Mouse (Mus musculus) Muller cell, postnatal 12 days (primary cell): ENCODE results near the gene Cited2.
A peak's percentile ranks its signal among the peaks of the same experiment; 100 is the strongest.

Experiments used
- DNase-seq: peaks from one replicate; pipeline ENCODE4 v3.0.0-alpha.2; 2015; ENCODE audit errors: inconsistent ontology term

The Cited2 gene

DNA sequence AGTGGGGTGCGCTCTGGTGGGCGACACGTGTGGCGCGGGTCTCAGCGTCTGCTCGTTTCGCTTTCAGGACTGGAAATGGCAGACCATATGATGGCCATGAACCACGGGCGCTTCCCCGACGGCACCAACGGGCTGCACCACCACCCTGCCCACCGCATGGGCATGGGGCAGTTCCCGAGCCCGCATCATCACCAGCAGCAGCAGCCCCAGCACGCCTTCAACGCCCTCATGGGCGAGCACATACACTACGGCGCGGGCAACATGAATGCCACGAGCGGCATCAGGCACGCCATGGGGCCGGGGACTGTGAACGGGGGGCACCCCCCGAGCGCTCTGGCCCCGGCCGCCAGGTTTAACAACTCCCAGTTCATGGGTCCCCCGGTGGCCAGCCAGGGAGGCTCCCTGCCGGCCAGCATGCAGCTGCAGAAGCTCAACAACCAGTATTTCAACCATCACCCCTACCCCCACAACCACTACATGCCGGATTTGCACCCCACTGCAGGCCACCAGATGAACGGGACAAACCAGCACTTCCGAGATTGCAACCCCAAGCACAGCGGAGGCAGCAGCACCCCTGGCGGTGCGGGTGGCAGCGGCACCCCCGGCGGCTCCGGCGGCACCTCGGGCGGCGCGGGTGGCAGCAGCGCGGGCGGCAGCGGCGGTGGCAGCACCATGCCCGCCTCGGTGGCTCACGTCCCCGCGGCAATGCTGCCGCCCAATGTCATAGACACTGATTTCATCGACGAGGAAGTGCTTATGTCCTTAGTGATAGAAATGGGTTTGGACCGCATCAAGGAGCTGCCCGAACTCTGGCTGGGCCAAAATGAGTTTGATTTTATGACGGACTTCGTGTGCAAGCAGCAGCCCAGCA is 1.1 kb downstream of the Cited2 start:
- peak; percentile 71 for DNase-seq

DNA sequence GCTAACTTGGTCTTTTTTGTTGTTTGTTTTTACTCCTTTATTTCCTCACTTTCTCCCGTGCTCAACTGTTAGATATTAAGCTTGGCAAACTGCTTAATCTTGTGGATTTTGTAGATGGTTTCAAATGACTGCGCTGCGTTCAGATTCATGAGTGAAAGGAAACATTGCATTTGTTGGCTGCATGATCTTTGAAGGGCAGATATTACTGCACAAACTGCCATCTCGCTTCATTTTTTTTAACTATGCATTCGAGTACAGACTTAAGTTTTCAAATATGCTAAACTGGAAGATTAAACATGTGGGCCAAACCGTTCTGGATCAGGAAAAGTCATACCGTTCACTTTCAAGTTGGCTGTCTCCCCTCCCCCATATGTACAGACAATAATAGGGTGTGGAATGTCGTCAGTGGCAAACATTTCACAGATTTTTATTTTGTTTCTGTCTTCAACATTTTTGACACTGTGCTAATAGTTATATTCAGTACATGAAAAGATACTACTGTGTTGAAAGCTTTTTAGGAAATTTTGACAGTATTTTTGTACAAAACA is 2.1 kb downstream of the Cited2 start:
- peak; percentile 39 for DNase-seq

DNA sequence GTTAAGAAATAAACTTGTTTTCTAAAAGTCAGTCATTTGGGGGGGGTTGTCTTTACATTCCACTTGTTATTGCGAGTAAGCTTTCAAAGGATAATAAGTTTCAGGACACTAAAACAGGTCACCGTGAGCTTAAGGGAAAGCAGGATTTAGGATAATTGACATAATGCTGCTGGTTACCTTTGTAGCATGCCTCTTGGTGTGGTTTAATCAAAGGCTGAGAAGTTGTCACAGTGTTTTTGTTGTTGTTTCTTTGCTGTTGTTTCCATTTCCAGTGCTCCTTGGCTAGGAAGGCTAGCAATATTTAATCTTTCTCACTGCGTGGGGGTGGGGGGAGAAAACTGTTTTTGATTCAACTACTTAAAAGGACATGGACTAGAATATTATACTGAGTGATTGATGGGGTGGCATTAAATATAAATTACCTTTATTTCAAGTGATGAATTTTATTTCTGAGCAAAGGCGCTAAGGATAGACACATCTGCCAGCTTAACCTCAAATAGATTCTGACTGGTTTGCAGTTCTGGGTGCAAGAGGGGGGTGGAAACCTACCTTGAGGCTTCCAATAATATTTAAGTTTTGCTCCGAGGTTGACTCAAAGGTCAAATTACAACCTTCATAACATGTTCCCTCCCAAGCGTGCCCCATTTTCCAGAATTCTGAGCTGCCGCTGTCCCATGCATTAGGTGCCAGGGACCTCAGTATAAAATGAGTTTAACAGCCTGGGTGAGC is 2.8 kb downstream of the Cited2 start:
- DNase-seq, result peak; percentile 3

DNA sequence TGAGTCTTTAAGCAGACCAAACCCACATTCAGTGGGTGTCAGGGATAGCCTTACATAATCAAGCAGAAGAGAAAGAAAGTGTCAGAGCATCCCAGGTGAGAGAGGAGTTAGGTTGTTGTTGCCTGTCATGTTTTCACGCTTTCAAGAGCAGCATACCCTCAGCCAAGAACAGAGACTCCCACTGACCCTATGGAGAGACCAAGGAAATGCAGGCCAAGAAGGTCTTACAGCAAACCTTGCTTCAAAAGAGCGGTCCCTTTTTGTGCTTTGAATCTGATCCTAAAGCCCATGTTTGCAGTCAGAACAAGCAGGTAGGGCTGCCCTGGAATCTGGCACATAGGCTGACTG is 3.3 kb downstream of the Cited2 start:
- DNase-seq, result no peak

DNA sequence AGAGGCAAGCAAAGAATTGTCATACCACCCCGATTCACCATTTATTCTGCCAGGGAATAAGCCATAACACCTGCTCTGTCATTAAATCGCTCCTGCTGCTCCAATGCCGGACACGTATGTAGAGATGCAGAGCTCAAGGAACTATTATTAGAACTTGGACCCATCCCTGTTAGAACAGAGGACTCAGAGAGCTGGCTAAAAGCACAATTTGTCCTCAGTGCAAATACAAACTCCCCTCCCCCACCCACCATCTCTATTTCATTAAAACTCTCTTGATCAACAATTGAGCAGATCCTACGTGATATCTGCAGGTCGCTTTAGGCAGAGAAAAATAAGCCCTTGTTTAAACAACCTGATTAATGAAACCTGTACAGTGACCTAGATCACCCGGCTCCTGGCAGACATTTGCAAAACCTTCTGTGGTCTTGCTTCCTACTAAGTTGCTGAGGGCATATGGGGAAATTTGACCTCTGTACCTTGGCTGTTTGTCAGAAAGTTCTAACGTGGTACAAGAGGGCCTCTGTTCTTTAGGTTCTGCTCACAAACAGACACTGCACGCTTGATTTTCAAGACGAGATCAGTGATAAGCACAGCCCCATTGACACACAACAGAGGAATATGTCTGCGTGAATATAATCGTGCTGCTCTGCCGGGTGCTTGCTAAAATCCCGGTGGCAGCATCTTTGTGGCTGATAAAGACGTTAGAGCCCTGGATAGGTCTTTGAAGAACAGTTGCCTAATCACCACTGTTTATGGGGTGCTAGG is 4.3 kb downstream of the Cited2 start:
- peak; percentile 59 for DNase-seq

DNA sequence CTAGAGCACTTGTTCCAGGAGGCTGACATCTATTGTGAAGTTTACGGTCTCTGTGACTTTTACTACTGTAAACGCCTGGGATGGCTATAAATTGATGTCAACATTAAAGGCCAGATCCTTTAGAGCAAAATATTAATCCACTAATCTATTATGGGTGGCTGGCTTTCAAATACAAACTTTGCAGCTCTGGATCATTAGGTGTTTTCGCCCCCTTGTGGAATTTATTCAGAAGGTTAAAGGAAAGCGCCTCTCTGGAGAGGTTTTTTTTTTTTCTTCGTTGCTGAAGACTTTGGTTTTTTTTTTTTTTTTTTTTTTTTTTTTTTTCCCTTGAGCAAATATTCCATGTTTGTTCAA is 4.9 kb downstream of the Cited2 start:
- peak; percentile 82 for DNase-seq

DNA sequence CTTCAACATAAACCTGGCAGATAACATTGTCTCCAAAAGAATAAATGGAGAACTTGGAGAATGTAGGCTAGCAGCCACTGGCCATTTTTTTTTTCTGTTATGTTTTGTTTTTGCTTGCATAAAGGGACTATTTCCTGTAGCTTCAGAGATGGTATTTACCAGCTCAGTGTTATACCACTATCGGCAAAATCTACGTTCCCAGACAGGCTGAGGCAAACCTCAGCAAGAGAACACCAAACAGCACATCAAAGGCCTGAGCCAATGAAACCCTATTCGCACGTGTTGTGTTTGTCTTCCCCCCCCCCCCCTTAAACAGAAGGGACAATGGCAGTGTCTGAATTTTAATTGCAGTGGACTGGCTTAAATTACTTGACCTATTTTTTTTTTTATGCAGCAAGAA is 5.7 kb downstream of the Cited2 start:
- DNase-seq, result peak; percentile 84

DNA sequence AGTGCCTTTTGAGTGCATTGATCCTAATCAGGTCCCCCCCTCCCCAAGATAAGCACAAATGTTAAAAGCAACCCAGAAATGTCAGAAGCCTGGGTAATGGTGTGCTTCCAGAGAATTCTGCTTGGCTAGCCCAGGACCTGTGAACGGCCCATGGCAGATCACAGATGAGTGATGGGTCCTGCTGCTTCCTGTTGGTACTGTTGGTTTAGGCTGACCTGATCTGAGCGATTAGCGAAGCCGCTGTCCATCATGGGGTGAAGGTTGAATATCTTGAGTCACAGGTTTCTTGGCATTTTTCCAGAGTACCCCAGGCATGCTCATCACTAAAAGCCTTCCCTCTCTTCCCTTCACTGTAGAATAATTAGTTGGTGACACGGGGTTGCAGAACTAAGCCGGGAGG is 6.5 kb downstream of the Cited2 start:
- no peak for DNase-seq

DNA sequence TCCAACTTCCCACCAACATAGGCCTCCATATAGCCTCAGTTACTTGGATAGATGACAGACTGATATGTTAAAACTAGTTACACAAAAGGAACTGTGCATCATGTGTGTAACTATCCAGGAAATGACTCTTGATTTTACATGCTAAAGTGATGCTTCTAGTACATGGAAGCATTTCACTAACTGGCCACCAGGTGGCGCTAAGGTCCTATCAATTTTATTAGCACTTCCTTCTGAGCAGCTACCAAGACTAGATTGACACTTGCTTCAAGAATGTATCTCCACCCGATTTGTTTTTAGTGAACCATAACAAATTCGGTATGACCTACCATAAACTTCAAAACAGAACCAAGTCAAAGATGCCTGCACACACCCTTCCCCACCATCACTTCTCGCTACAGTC is 10.0 kb downstream of the Cited2 start:
- peak; percentile 61 for DNase-seq

DNA sequence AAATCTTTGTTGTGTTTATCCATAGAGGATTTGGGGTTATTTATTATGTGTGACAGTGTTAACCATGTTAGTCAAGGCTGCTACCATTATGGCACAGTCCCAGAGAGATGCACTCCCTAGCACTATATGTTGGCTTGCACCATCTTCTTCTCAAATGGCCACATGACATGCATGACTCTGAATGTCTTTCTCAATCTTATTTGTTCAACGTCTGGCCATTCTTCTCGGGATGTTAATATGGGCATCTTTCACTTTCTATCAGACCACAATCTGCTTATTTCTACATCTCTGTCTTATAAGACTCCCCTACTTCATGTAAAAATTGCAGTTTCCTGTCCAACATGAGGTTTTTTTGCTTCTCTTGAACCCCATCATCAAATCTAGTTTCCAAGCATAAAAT is 19.6 kb downstream of the Cited2 start:
- DNase-seq, result no peak

DNA sequence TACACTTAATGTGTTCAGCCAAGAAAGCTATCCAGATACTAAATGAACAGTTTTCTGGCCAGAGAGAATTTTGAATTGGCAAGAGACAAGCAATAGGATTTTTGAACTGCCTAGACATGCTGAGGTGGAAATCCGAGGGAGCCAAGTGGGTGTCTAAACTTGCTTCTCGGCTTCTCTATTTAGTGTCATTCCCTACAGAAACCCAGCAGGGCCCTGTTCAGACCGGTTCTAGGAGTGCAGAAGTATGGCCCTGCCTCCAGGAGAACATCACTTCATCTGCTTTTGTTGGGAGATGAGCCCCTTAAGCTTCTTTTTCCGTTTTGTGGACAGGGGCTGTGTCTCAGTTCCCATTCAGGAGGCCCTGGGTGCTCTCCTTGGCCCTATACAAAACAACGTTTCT is 29.5 kb downstream of the Cited2 start:
- DNase-seq, result no peak

DNA sequence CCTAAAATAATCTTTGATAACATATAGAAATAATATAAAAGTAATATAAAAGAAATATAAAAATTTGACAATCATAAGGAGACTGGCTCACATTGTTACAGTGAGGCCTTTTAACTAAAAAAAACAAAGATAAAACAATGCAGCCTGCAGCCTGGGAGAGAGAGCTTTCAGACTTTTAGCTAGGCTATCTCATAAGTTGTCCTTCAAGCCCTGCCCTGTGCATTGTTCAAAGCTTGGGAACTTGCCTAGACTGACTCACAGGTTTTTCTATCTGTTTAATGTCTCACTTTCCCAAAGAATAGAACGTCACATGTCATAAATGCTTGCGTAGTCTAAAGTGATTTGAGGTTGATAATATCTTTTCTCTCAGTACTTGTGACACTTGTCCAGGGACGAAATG is 36.8 kb downstream of the Cited2 start:
- DNase-seq, result no peak

DNA sequence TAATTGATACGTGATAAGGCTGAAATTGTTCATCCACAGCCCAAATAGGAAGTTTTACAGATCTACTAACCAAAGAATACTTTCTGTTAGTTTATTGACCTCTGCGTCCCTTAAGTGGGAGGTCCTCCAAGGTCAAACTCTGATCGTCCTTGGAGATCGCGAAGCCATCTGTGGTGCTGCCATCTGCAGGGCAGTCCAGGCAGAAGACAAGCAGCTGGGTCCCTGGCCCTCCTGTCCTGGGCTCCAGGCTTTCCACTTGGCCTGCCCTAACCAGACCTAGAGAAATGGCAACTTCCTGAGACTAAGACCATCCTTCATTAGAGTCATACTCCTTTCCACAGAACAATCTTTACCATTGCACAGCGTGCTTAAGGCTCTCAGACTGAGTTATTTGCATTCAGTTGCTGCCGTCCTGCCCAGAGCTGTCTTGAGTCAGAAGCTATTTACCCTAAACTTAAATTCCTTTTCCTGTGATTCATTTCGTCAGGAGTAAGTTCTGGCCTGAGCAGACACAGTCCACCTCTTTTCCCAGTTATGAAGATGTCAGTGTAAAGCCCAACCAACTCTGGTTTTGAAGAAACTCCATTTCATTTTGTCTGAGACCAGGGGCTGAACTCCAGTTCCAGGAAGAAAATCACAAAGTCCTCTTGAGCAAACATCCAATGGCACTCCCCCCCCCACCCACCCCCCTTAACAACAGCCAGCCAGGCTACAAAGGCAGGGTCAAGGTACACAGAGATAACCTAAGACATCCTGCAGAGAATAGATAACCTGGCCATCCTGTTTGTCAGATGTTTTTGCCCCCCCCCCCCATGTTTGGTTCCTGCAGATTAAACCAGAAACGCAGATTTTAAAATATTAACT is 38.0 kb downstream of the Cited2 start:
- DNase-seq, result no peak

DNA sequence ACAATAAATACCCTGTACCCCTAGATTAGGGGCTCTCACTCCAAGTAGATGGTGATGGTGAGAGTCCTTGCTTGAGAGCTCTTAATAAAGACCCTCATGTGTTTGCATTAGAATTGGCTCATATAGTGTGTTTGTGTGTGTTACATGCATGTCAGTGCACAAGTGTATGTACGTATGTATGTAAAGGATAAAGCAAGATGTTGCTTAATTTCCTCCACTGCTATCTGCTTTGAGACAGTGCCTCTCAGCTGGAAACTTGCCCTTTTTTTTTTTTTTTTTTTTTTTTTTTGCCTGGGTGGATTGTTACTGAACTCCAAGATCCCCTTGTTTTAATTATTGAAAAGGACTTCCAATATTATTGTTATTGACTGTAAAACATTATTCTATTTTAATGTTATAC is 38.6 kb downstream of the Cited2 start:
- DNase-seq, result no peak

DNA sequence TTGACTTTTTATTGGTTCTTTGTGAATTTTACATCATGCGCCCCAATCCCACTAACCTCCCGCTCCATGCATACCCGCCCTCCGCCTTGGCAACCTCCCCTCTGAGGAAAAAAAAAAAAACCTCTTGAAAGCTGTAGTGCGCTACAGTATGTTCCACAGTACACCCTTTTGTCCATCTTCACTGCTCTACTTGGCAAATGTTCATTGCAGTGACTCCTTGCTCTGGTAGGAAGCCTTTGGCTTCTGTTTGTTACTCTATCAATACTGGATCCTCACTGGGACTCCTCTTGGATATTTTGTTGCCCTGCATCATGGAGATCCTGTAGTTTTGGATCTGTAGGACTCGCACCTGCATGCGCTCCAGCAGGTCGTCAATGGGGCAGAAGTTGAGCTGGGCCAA is 39.9 kb downstream of the Cited2 start:
- DNase-seq, result no peak

DNA sequence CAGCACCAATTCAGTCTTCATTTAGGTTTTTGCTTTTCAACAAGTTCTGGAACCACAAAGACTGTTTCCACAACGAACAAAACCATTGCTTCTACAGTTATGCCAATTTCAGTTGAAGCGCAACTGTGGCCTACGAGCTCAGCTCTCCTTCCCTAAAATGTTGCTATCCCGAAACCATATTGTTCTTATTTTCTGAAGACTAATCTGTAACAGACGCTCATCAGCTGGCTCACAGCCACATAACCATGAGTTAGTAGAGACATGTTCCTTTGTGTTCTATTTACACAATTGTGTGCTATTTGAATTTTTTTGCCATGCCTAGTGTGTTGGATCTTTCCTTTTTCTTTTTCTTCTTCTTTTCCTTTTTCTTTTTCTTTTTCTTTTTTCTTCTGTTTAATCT is 46.8 kb downstream of the Cited2 start:
- no peak for DNase-seq

DNA sequence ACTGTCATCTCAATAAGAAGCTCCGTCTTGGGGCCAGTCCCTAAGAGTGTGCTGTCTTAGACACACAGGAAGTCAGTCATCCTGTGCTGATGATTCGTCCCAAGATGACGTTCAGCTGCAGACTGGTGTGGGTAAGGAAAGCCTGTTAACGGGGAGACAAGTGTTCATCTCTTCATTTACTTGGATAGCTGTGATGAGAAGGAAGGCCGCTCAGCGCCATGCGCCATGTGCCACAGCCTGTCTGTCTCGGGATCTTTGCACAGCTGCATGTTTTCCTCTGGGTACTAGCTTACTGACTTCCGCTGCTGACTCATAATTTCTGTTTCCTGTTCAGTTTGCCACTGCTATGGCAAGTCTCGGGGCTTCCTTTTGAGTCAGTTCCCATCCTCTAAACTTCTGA is 49.3 kb downstream of the Cited2 start:
- DNase-seq, result no peak

DNA sequence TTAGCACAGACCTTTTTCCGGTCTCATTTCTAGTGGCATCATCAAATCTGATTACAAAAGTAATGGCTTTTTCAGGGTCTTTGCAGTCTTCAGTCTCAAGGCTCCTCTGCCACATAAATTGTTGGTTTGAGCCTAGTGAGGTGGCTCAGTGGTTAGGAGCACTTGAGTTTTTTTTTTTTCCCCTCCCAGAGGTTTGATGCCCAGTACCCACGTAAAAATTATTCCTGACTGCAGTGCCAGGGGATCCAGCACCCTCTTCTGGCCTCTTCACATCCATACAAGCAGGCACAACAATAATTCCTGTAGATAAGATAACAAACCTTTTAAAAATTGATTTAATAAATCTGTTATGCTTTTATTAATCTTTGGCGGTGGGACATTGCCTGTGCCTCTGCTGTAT is 51.3 kb downstream of the Cited2 start:
- DNase-seq, result no peak

DNA sequence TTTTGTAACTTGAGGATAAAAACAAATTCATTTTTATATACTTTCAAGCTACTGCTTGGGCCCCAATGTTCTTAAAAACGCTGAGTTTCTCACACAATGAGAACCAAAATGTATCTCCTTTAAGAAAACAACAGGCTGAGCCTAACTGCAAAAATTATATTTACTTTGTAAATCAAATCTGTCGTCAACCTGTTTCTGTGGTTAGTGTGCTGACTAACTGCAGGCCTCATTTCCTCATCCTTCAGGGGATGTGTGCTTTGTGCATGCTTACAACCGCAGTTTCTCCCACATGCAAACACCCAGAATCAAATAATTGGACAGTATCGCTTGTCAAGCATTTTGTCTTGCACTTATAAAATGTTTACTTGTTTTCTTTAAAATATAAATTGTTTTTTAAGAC is 52.1 kb downstream of the Cited2 start:
- no peak for DNase-seq
